Mouse (Mus musculus) hindbrain, postnatal 0 days (tissue): ENCODE measurements around the gene Olfr1375. TPM values are rescaled to one million over a fixed set of nuclear protein-coding genes. Genes with fewer than 3 reads are reported as not detected.
"Not testable (repeated sequence)": the region's sequence is repeated elsewhere in the genome, so short reads cannot be mapped to it uniquely, and the experiment has no call there.

Source experiments
- ATAC-seq: fragments of 200-750 bp; cut with Nextera tagmentation; 2 replicates; pipeline ENCODE4 v1.8.0; 2017; ENCODE audit warnings: mild to moderate bottlenecking, moderate TSS enrichment, moderate library complexity
- DNase-seq: peaks from one replicate; pipeline ENCODE4 v3.0.0-alpha.2; 2015; ENCODE audit warnings: low spot score
- H3K27ac ChIP-seq: fragments of 300-500 bp; sonication (generic); 2 replicates; pipeline ENCODE4 v1.5.1; 2014; ENCODE audit warnings: mild to moderate bottlenecking
- H3K27me3 ChIP-seq: fragments of 300-500 bp; sonication (generic); 2 replicates; pipeline ENCODE4 v1.6.1; 2014; ENCODE audit warnings: low read length, mixed read lengths; ENCODE audit not compliant: insufficient read depth
- H3K36me3 ChIP-seq: fragments of 300-500 bp; sonication (generic); 2 replicates; pipeline ENCODE4 v1.6.1; 2014; ENCODE audit warnings: low read length, mixed read lengths; ENCODE audit not compliant: insufficient read depth
- H3K4me1 ChIP-seq: fragments of 300-500 bp; sonication (generic); 2 replicates; pipeline ENCODE4 v1.6.1; 2014; ENCODE audit warnings: antibody characterized with exemption, low read length, mixed read lengths; ENCODE audit not compliant: insufficient read depth
- H3K4me2 ChIP-seq: fragments of 300-500 bp; sonication (generic); 2 replicates; pipeline ENCODE4 v1.6.1; 2014; ENCODE audit warnings: low read depth, mild to moderate bottlenecking, low read length, moderate library complexity, mixed read lengths
- H3K4me3 ChIP-seq: fragments of 300-500 bp; sonication (generic); 2 replicates; pipeline ENCODE4 v1.5.1; 2014; ENCODE audit warnings: low read length
- H3K9ac ChIP-seq: fragments of 300-500 bp; sonication (generic); replicated peaks from 2 replicates; pipeline ENCODE4 v1.6.1; 2014; ENCODE audit warnings: mild to moderate bottlenecking, low read length, moderate library complexity, mixed read lengths
- H3K9me3 ChIP-seq: fragments of 300-500 bp; sonication (generic); 2 replicates; pipeline ENCODE4 v1.6.1; 2016; ENCODE audit warnings: low read length, mixed read lengths
- CTCF ChIP-seq: IDR thresholded peaks from 2 replicates; pipeline ENCODE4 v1.5.1; 2016; ENCODE audit warnings: antibody characterized with exemption, control low read depth, low read depth
- WGBS: fragments of 180-500 bp; shearing (Covaris S2); extraction: QIAGEN DNeasy Blood & Tissue Kit; methylation state at CpG from one replicate; pipeline ENCODE4 v1.1.7; 2014; 5-methylcytosine and 5-hydroxymethylcytosine counted together
- polyA plus RNA-seq: library from polyadenylated mRNA; unstranded; fragments of >200 nt; fragmentation: Nextera tagmentation; extraction: Ambion mirVana; gene quantifications from 2 replicates; pipeline ENCODE4 v1.2.1, GENCODE M21; 2015
- total RNA-seq: library from RNA; depleted of rRNA; stranded (reverse); fragments of >200 nt; gene quantifications from 2 replicates; pipeline ENCODE4 v1.2.3, GENCODE M21; 2014

The Olfr1375 gene
- total and polyA plus RNA-seq, 2 experiments from 2014 or later = not detected

DNA sequence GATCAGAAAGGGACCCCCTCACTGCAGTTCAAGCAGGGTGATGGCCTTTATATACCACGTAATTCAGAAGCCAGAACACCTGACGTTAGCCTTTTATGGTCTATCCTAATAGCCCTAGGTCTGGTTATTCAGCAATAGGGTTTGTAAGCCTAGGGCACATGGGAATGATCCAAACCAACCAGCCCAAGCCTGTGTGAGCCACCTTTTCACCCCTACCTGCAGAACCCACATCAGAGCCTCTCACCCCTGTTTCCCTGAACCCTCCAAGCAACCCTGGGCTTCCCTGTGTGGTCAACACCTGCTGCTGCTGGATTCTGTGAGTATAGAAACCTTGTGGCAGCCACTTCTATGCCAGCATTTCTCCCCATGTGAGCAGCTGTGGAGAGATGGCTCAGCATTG, 17.7 kb upstream of the Olfr1375 start:
- Histone ChIP-seq H3K27me3 (no peaks in the 10 kb centered on the region), H3K4me2 (no peak overlapping the region), H3K4me3 (no peak overlapping the region), H3K27ac (no peak overlapping the region), H3K36me3 (no peaks in the 10 kb centered on the region), H3K9ac (no peak overlapping the region), H3K4me1 (no peaks in the 10 kb centered on the region), H3K9me3 (no peaks in the 10 kb centered on the region)
- WGBS = 73% methylated on average over 2 of the region's 2 CpGs
- no peak for TF ChIP-seq CTCF
- DNase-seq (no peak), ATAC-seq (no peak)

DNA sequence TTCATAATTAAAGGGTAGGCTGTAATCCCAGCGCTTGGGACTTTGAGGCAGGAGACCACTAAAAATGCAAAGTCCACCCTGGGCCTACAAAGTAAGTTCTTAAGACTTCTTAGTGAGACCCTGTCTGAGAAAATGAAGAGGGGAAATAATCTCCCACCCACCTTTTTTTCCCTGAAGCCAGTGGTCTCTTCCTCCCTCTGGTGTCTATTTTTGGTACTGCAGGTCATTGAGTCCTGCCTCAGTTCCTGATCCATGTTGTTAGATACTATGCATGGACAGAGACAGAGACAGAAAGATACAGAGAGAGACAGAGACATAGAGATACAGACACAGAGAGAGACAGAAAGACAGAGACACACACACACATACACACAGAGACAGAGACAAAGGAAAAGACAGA, 15.1 kb upstream of the Olfr1375 start:
- no peak overlapping the region for H3K4me2 ChIP-seq
- no peak overlapping the region for H3K9ac ChIP-seq
- 29% methylated on average over 1 of the region's 1 CpGs for WGBS
- ATAC-seq (no peak), DNase-seq (peak; percentile 67)
- H3K4me3 ChIP-seq = no peak overlapping the region
- peak; percentile 91 for TF ChIP-seq CTCF
- H3K4me1 ChIP-seq = no peaks in the 10 kb centered on the region
- H3K9me3 ChIP-seq = no peaks in the 10 kb centered on the region
- H3K27me3 ChIP-seq = no peaks in the 10 kb centered on the region
- no peak overlapping the region for H3K27ac ChIP-seq
- H3K36me3 ChIP-seq = no peaks in the 10 kb centered on the region

DNA sequence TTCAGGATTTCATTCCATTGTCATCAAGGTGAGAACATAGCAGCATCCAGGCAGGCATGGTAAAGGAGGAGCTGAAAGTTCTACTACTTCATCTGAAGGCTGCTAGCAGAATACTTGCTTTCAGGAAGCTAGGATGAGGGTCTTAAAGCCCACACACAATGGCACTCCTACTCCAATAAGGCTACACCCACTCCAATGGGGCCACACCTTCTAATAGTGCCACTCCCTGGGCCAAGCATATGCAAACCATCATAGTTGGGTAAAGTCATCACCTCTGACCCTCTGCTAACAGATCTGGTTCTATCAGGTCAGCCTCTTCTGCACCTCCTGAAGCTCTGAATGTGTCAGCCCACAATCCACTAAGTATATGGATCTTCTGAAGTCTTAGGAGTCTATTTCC, 13.8 kb upstream of the Olfr1375 start:
- H3K36me3 ChIP-seq, H3K4me3 ChIP-seq, H3K9me3 ChIP-seq, DNase-seq, H3K9ac ChIP-seq, H3K4me2 ChIP-seq, H3K27ac ChIP-seq, ATAC-seq, H3K4me1 ChIP-seq, H3K27me3 ChIP-seq: not testable (repeated sequence)

DNA sequence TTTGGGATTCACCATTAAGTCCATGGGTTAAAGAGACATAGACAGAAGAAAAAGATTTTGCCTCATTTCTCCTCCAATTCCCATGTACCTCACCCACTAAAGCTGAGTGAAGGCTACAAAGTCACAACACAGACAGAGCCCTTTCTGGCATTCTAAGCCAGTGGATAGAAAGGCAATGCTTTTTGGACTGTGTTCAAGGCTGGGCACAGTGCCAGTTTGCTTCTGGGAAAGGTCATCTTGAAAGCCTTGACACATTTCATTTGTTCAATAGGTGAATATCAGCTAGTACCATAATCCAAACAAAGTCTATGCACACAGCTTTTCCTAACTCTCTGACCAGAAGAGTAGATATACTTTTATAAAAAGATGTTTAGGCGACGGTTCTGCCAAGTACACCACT, 12.0 kb upstream of the Olfr1375 start:
- no peaks in the 10 kb centered on the region for H3K27me3 ChIP-seq
- no peaks in the 10 kb centered on the region for H3K36me3 ChIP-seq
- no peak for ATAC-seq
- no peak overlapping the region for H3K27ac ChIP-seq
- 86% methylated on average over 2 of the region's 2 CpGs for WGBS
- H3K4me3 ChIP-seq = no peak overlapping the region
- no peak overlapping the region for H3K4me2 ChIP-seq
- H3K9me3 ChIP-seq = no peaks in the 10 kb centered on the region
- no peaks in the 10 kb centered on the region for H3K4me1 ChIP-seq
- no peak overlapping the region for H3K9ac ChIP-seq
- DNase-seq = peak; percentile 33
- TF ChIP-seq CTCF = no peak

DNA sequence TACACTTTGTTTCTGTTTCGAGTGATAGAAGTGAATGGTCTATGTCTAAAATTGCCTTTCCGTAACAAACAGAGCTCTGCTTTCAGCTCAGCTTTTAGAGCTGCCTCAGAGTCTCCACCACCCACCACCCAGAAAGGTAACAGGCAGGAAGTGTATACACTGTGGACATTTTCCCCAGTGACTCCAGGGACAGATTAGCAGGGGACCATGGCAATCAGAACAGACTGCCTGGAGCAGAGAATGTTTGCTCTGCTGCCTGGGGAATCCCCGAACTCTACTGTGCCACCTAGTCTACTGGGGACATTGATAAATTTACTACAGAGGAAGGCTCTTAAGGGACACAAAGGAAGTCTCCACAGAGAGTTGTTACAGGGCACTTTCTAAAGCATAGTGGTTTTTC, 3.1 kb upstream of the Olfr1375 start:
- WGBS = 66% methylated on average over 3 of the region's 3 CpGs
- not testable (repeated sequence) for H3K4me2 ChIP-seq, H3K4me3 ChIP-seq, H3K36me3 ChIP-seq, H3K9me3 ChIP-seq, DNase-seq, H3K9ac ChIP-seq, H3K27ac ChIP-seq, H3K4me1 ChIP-seq, H3K27me3 ChIP-seq, ATAC-seq

DNA sequence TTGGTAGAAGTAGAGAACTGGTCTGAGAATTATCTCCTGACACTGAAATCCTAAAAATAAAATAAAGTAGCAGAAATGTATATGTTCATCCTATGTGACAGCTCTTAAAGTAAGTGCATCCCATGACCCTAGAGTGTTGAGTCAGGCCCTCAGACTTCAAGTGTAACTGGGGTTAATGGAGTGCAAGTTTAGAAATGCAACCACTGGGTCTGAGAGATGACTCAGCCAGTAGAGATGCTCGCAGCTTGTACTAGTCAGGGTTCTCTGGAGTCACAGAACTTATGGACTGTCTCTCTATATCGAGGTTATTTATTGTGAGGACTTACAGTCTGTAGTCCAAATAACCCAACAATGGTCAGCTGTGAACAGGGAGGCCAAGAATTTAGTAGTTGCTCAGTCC, 3.8 kb downstream of the Olfr1375 start:
- WGBS = 70% methylated on average over 2 of the region's 2 CpGs
- H3K9ac ChIP-seq = no peak overlapping the region
- no peak overlapping the region for H3K27ac ChIP-seq
- no peaks in the 10 kb centered on the region for H3K27me3 ChIP-seq
- no peaks in the 10 kb centered on the region for H3K36me3 ChIP-seq
- ATAC-seq (no peak), DNase-seq (no peak)
- H3K9me3 ChIP-seq = no peaks in the 10 kb centered on the region
- no peak overlapping the region for H3K4me3 ChIP-seq
- no peaks in the 10 kb centered on the region for H3K4me1 ChIP-seq
- no peak overlapping the region for H3K4me2 ChIP-seq
- TF ChIP-seq CTCF = no peak

DNA sequence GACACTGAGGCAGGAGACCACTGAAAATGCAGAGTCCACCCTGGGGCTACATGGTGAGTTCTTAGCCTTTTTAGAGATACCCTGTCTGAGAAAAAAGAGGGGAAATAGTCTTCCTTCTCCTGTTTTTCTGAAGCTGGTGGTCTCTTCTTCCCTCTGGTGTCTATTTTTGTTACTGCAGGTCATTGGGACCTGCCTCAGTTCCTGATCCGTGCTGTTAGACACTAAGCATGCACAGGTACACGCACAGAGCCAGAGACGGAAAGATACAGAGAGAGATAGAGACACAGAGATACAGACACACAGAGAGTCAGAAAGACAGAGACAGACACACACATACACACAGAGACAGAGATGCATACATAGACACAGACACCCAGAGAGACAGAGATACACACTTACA, 5.3 kb downstream of the Olfr1375 start:
- Histone ChIP-seq H3K36me3 (no peaks in the 10 kb centered on the region), H3K27ac (no peak overlapping the region), H3K4me3 (no peak overlapping the region), H3K4me2 (no peak overlapping the region), H3K27me3 (no peaks in the 10 kb centered on the region), H3K9me3 (no peaks in the 10 kb centered on the region), H3K4me1 (no peaks in the 10 kb centered on the region), H3K9ac (no peak overlapping the region)
- peak; percentile 80 for TF ChIP-seq CTCF
- DNase-seq = peak; percentile 49
- ATAC-seq = peak; percentile 56; the same call in 1 of the 2 replicates
- WGBS = 42% methylated on average over 3 of the region's 3 CpGs
